Mouse (Mus musculus): ENCODE data around the gene Slc32a1.

Gene Slc32a1

DNA sequence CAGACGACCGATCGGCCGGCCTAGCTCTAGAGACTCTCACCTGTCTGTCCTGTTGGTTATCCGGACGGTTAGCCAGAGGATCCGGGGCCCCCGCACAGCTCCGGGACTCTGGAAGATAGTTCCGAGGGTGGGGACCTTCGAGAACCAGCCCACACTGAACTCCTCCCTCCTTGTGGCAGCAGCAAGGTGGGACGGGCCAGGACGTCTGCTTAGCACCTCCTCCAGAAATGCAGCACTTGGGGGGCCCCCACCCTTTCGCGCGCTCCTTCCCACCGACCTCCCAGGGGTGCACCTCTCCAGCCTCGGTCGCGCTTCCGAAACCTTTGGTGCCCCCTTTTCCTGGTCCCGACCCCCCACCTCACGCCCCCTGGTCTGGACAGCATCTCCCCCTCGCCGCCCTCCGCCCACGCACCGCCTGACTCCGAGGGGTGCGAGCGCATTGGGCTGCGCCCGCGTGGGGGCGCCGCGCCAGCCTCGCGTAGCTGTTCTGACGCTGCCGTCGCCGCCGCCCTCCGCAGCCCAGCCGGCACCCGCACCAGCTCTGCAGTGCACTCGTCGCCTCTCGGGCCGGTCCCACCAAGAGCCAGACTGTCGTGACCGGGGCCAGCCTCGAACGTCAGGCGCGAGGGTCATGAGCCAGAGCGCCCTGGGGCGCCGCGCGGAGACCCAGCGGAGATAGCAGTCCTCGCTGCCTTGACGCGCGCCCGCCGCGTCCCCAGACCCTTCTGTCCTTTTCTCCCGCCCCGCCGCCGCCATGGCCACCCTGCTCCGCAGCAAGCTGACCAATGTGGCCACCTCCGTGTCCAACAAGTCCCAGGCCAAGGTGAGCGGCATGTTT lies at the start of gene Slc32a1:
Slc32a1 (plus strand) TSS at position 280 of the 838 bp plus-strand sequence.
- DNase-seq (ENCODE audit: low read depth, low spot score), result no peak

DNA sequence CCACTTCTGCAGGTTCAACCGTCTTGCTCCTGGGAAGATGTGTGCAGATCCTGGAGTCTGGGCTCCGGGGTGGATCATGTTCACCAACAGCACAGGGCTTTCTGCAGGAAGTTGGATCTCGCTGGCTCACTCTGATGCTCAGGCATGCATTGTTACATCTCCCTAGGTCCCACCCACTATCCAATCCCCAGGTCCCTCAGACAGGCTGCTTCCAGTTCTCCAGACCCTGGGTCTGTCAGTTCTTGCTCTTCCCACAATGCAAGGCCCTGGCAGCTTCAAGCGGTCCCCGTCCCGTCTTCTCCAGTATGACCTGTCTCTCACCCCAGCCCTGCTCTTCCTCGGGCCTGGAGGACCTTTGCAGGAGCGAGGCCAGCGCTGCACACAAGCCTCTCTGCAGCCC lies 49.8 kb upstream of the Slc32a1 start:
- no peak for DNase-seq (ENCODE audit: low read depth, low spot score)

DNA sequence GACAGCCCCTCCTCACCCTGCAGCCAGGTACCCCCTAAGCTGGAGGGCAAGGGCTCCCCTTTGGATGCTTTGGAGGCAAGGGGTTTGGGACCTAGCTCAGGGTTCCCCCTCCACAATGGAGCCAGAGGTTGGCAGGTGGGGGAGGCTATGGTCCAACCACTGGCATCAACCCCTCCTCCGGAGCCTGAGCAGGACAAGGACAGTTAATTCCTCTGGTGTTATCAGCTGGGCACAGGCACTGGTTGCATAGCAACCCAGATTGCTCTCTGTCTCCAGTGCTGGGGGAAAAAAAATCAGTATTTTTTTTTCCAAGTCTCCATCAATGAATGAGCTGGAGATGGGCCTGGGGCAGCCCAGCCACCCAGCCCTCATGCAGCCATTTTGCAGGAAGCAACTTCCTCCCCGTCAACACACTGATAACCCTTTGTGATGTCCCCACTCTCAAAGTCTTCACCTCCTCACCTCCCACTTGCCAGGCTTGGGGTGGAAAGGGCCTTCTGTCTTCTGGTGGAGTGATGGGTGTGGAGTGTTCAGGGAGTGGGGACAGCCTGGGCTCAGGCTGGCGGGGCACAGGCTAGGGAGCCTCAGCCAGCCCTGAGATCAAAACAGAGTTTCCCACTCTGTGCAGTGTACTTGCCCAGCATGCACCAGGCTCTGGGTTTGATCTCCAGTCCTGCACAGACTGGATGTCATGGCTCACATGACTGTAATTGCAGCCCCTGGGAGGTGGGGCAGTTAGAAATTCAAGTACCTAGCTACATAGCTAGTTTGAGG lies 49.0 kb upstream of the Slc32a1 start:
- DNase-seq (ENCODE audit: low read depth, low spot score), result no peak

DNA sequence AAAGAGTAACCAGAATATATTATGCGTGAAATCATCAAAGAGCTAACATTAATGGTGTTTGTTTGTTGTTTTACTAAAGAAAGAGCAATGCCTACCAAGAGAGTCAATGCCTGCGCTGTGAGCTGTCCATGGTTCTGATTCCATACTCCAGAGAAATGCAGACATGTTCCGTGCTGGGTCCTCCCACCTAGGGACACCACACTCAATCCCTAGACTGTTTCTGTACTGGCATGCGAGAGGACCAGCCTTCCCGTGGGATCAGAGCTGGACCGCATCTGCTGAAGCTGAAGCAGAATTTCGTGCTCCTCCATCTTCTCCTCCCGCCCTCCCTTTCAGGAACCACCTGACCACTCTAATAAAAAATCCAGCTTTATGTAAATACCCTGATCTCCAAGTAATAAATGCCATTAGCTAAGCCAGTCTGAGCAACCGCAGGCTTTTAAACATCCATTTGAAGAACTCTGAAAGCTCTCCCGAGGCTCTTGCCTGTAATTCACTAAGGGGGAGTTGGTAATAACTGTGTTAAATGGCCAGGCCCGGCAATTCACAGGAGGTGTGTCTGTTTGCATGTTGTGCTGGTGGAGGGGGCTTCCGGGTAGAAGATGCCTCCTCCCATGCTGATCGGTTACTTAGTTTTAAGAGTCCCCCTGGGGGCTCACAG lies 40.0 kb upstream of the Slc32a1 start:
- no peak for DNase-seq (ENCODE audit: low read depth, low spot score)

DNA sequence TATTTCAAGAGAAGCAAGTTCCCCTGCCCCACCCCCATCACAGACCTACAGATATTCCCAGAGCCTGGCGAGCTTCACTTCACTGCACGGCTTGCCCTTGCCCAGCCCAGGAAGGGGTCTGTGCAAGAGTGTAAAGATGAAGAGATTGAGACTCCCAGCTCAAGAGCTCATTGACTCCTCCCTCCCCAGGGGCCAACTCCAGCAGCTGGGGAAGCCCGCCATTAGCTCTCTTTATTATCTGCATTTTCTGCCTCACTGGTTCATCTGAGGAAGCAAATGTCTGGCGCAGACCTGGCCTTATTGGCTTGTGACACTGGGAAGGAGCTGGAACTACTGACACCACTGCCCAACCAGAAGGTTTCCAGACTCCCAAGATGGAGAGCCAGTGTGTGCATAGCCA lies 30.6 kb upstream of the Slc32a1 start:
- DNase-seq (ENCODE audit: low read depth, low spot score), result no peak

- DNase-seq (ENCODE audit: low read depth, low spot score), result no peak
Measured at GRCm38 (mm10) chr2:158584621-158585358, 25.8 kb upstream of the Slc32a1 start.

DNA sequence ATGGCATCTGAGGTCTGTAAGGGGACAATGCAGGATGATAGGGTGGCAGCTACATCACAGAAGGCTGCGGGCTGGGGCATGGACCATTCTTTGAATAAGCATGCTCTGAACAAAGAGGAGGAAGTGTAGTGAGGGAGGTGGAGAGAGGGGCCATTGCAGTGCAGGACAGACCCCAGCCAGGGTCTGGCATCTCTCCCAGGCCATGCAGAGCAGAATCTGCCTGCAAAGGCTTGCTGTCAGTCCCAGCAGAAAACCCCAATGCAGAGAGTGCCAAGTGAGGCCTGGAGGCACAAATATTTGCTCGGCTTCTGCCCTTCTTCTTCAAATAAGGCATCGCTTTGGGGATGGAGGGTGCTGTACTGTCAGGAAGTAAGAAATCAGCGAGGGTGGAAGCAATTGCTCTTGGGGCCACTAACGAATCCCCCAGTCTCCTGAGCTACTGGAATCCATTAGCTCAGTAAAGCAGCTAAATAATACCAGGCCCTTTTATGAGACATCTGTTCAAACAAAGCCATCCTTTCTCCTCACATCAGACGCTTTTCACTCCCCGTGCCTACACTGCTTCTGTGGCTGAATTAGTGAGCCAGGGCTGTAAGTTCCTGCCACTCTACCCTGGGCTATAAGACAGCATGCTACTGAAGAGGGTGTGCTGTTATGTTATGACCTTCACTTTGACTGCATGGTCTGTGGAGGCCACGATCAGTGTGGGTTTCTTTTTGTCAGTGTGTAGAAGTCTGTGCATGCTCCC lies 21.9 kb upstream of the Slc32a1 start:
- DNase-seq (ENCODE audit: low read depth, low spot score), result no peak

DNA sequence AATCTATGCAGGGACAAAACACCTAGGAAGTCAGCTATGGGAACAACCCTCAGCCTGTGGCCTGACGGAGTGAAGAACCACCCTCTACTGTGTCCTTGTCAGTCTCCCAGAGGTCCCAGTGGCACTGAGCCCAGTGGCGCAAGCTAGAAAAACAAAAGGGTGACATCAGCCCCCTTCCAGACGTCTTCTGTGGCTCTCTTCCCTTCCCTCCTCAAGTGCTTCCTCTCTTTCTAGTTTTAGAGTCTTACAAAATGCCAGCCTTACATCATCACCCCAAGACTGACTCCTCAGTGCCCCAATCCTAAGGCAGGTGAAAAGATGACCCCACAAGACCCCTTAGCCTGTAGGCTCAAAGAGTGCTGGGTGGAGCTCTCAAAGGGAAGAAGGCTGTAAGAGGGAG lies 20.1 kb upstream of the Slc32a1 start:
- no peak for DNase-seq (ENCODE audit: low read depth, low spot score)

- no peak for DNase-seq (ENCODE audit: low read depth, low spot score)
Measured at GRCm38 (mm10) chr2:158591286-158591685, 19.3 kb upstream of the Slc32a1 start.

DNA sequence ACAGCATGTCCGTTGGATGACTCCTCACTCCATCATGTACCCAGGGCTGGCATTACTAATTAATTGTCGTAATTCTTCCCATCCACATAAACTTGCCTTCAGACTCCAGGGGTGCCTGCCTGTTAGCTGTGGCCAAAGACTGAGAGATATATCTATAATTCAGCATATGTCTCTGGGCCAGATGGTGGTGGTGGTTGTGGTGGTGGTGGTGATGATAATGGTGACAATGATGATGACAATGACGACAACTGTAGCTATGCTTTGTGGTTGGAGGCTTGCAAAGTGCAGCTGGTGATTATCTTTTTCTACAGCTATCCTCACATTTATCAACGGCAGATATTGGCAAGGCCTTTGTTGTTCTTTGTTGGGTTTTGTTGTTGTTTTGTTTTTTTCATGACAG lies 17.2 kb upstream of the Slc32a1 start:
- DNase-seq (ENCODE audit: low read depth, low spot score), result no peak

- no peak for DNase-seq (ENCODE audit: low read depth, low spot score)
Measured at GRCm38 (mm10) chr2:158595103-158595502, 15.5 kb upstream of the Slc32a1 start.

GRCm38 (mm10) chr2:158595577-158595976 lies 15.0 kb upstream of the Slc32a1 start:
- no peak for DNase-seq (ENCODE audit: low read depth, low spot score)

- no peak for DNase-seq (ENCODE audit: low read depth, low spot score)
Measured at GRCm38 (mm10) chr2:158596803-158597202, 13.8 kb upstream of the Slc32a1 start.

- DNase-seq (ENCODE audit: low read depth, low spot score), result no peak
Measured at GRCm38 (mm10) chr2:158600517-158600916, 10.1 kb upstream of the Slc32a1 start.

DNA sequence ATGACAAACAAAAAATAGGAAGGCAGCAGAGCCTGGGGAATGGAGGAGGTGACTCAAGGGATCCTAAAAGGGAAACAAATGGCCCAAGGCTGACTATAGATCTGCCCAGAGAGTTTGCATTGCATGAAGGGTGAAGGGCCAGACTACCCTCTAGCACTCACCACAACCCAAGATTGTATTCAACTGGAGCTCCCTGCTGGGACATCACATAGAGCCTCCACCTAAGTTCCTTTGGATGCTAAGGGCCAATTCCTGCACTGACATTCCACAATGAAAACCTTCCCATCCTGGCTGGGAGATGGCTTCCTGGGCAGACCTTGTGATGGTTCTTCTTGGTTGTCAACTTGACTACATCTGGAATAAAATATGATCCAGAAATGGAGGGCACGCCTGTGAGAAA lies 9.2 kb upstream of the Slc32a1 start:
- no peak for DNase-seq (ENCODE audit: low read depth, low spot score)

- no peak for DNase-seq (ENCODE audit: low read depth, low spot score)
Measured at GRCm38 (mm10) chr2:158602663-158603062, 7.9 kb upstream of the Slc32a1 start.

DNA sequence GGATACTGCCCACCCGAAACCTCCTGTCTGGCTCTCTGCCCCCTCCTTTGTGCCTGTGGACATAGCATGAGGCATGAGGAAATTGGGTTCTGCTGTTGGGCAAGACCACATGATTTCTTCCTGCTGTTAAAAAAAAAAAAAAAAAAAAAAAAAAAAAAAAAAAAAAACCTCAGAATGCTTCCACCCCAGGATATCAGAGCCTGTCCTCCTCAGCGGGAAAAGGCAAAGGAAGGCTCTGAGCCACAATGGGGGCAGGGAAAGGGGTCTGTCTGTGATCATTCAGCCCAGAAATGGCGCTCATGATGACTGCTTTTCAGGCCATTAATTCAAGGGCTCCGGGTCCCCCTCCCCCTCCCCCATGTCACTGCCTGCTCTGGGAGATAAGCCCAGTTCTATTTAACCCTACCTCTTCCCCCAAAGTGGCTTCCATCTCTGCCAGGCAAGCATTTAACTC lies 4.0 kb upstream of the Slc32a1 start:
- no peak for DNase-seq (ENCODE audit: low read depth, low spot score)

DNA sequence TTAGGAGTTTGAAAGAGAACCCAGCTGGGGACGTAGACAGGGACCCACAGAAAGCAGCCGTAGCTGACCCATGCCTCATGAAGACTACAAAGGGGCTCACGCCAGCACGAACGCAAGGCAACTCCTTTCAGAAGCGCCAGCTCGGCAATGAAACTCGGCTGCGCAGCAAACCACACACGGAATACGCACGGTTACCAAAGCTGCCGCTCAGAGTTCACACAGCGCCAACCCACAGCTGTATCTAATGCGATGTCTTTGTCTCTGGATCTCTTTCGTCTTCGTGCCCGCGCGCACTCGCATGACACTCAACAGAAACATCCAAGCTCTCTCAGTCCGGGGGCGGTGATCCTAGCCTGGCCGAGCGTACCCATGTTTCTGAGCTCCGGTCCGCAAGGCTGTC lies 886 bp upstream of the Slc32a1 start:
- no peak for DNase-seq (ENCODE audit: low read depth, low spot score)

GRCm38 (mm10) chr2:158611326-158611719 lies 756 bp downstream of the Slc32a1 start:
- DNase-seq (ENCODE audit: low read depth, low spot score), result no peak

- DNase-seq (ENCODE audit: low read depth, low spot score), result no peak
Measured at GRCm38 (mm10) chr2:158611726-158612670, 1.4 kb downstream of the Slc32a1 start.

Data from c-Kit-negative CD71-positive TER-119-positive erythroid progenitor cells, embryonic 14.5 days (primary cell).